Mouse (Mus musculus) effector memory CD4-positive, alpha-beta T cell, adult 5 months (primary cell): ENCODE measurements around the gene Nanos3. TPM values are rescaled to one million over a fixed set of nuclear protein-coding genes. Genes with fewer than 3 reads are reported as not detected.

Experiments
- polyA plus RNA-seq: library from polyadenylated mRNA; unstranded; fragments of 100-300 nt; shearing (Covaris generic); gene quantifications from one replicate; pipeline ENCODE4 v1.2.1, GENCODE M21; 2017

The Nanos3 gene
- polyA plus RNA-seq, result not detected

GRCm38 (mm10) chr8:84185117-84185516 is at the start of gene Nanos3:
TSS of gene Nanos3 (minus strand) at chr8:84185217.

GRCm38 (mm10) chr8:84147769-84148530 is 37.1 kb downstream of the Nanos3 start, which contains the start of the genes Cc2d1a and 4930432K21Rik:
TSS of gene Cc2d1a (minus strand) at chr8:84147936.
TSS of gene 4930432K21Rik (plus strand) at chr8:84148025.

DNA sequence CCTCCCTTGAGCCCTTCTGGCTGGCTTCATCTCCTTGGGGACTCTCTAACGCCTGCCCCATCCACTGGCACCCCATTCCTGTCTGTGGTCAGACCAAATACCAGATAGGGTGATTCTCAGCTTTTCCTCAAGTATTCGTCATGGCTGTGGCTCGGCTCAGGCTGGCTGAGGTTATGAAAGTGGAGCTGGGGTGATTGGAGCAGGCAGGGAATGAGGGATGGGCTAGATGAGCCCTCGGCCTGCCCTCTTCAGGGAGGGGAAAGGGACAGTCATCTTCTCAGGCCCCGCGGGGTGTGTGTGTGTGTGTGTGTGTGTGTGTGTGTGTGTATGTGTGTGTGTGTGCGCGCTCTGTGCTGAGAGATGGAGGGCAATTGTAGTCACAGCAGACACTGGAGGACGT is 59.4 kb downstream of the Nanos3 start, which contains the start of gene Podnl1:
TSS of gene Podnl1 (plus strand) at position 334 of the 400 bp plus-strand sequence.

Other genes with a start within 250 kb of the Nanos3 start
- gene Gm10644, start 230.0 kb downstream of the Nanos3 start, polyA plus RNA-seq, result 0.62 TPM
- gene Asf1b, start 229.7 kb downstream of the Nanos3 start, polyA plus RNA-seq, result 7.1 TPM
- gene Prkaca, start 212.2 kb downstream of the Nanos3 start, polyA plus RNA-seq, result 36.3 TPM
- gene Samd1, start 187.5 kb downstream of the Nanos3 start, polyA plus RNA-seq, result 6.2 TPM
- not detected for gene 1700067K01Rik, start 183.7 kb downstream of the Nanos3 start, polyA plus RNA-seq
- gene 2210011C24Rik, start 173.0 kb downstream of the Nanos3 start, polyA plus RNA-seq, result 1.6 TPM
- 7.7 TPM for gene Palm3, start 163.7 kb downstream of the Nanos3 start, polyA plus RNA-seq
- 221 TPM for gene Il27ra, start 142.6 kb downstream of the Nanos3 start, polyA plus RNA-seq
- 1.6 TPM for gene Rln3, start 140.2 kb downstream of the Nanos3 start, polyA plus RNA-seq
- gene Gm10643, start 120.1 kb downstream of the Nanos3 start, polyA plus RNA-seq, result 1.7 TPM
- 34.0 TPM for gene Rfx1, start 118.4 kb downstream of the Nanos3 start, polyA plus RNA-seq
- 31.7 TPM for gene Dcaf15, start 80.4 kb downstream of the Nanos3 start, polyA plus RNA-seq
- gene Podnl1, start 59.2 kb downstream of the Nanos3 start, polyA plus RNA-seq, result 30.8 TPM
- 43.2 TPM for gene Cc2d1a, start 37.3 kb downstream of the Nanos3 start, polyA plus RNA-seq
- gene 4930432K21Rik, start 37.2 kb downstream of the Nanos3 start, polyA plus RNA-seq, result 0.56 TPM
- gene Zswim4, start 51.8 kb upstream of the Nanos3 start, polyA plus RNA-seq, result 53.2 TPM
- 577 TPM for gene D8Ertd738e, start 64.5 kb upstream of the Nanos3 start, polyA plus RNA-seq
- 117 TPM for gene Mri1, start 72.1 kb upstream of the Nanos3 start, polyA plus RNA-seq
- 19.3 TPM for gene Ccdc130, start 85.2 kb upstream of the Nanos3 start, polyA plus RNA-seq
- 7.6 TPM for gene Cacna1a, start 203.2 kb upstream of the Nanos3 start, polyA plus RNA-seq